Mouse (Mus musculus) heart, embryonic 14.5 days (tissue): Measurements from ENCODE around the gene Pth2r. TPM values are rescaled to one million over a fixed set of nuclear protein-coding genes. Genes with fewer than 3 reads are reported as not detected.

ENCODE experiments used
- ATAC-seq: fragments of 200-750 bp; cut with Nextera tagmentation; 2 replicates; pipeline ENCODE4 v1.8.0; 2017; ENCODE audit warnings: low read depth, moderate TSS enrichment; ENCODE audit not compliant: insufficient number of reproducible peaks, insufficient read depth, low FRiP score
- H3K27ac ChIP-seq, 2 experiments: fragments of 200-500 bp in 1 of 2; fragments of 300-500 bp in 1 of 2; sonication (generic) in 1 of 2; replicated peaks in 1 of 2; 2 replicates each; pipeline ENCODE4 v1.5.1; 2012 to 2014; ENCODE audit warnings: low read depth in 2 of 2, low read length in 2 of 2, control low read depth in 1 of 2, mild to moderate bottlenecking in 1 of 2, mixed read lengths in 1 of 2; ENCODE audit not compliant: control insufficient read depth in 1 of 2, insufficient read depth in 1 of 2
- H3K27me3 ChIP-seq: fragments of 300-500 bp; sonication (generic); 2 replicates; pipeline ENCODE4 v1.6.1; 2014; ENCODE audit warnings: mild to moderate bottlenecking, low read length, control low read depth; ENCODE audit not compliant: control insufficient read depth, insufficient read depth
- H3K36me3 ChIP-seq: fragments of 300-500 bp; sonication (generic); 2 replicates; pipeline ENCODE4 v1.6.1; 2014; ENCODE audit warnings: mild to moderate bottlenecking, control low read depth, low read length, mixed read lengths; ENCODE audit not compliant: control insufficient read depth, insufficient read depth
- H3K4me1 ChIP-seq, 2 experiments: fragments of 200-500 bp in 1 of 2; fragments of 300-500 bp in 1 of 2; sonication (generic) in 1 of 2; 2 replicates each; pipeline ENCODE4 v1.6.1; 2012 to 2014; ENCODE audit warnings: low read length in 2 of 2, control low read depth in 1 of 2, mixed read lengths in 1 of 2; ENCODE audit not compliant: control insufficient read depth in 2 of 2, insufficient read depth in 2 of 2
- H3K4me2 ChIP-seq: fragments of 300-500 bp; sonication (generic); 2 replicates; pipeline ENCODE4 v1.6.1; 2014; ENCODE audit warnings: mild to moderate bottlenecking, low read length
- H3K4me3 ChIP-seq, 2 experiments: fragments of 200-500 bp in 1 of 2; fragments of 300-500 bp in 1 of 2; sonication (generic) in 1 of 2; 2 replicates each; pipeline ENCODE4 v1.5.1; 2012 to 2014; ENCODE audit warnings: low read length in 2 of 2, mild to moderate bottlenecking in 2 of 2, control low read depth in 1 of 2, low read depth in 1 of 2, moderate library complexity in 1 of 2; ENCODE audit not compliant: control insufficient read depth in 1 of 2, insufficient read depth in 1 of 2
- H3K9ac ChIP-seq: fragments of 300-500 bp; sonication (generic); 2 replicates; pipeline ENCODE4 v1.6.1; 2014; ENCODE audit warnings: mild to moderate bottlenecking, low read length
- H3K9me3 ChIP-seq: fragments of 300-500 bp; sonication (generic); 2 replicates; pipeline ENCODE4 v1.6.1; 2016; ENCODE audit warnings: low read length, control low read depth; ENCODE audit not compliant: control insufficient read depth
- WGBS: fragments of 180-500 bp; shearing (Covaris S2); extraction: QIAGEN DNeasy Blood & Tissue Kit; methylation state at CpG from one replicate; pipeline ENCODE4 v1.1.7; 2014; 5-methylcytosine and 5-hydroxymethylcytosine counted together
- polyA plus RNA-seq: library from polyadenylated mRNA; unstranded; fragments of >200 nt; fragmentation: Nextera tagmentation; extraction: Ambion mirVana; gene quantifications from 2 replicates; pipeline ENCODE4 v1.2.1, GENCODE M21; 2014

Pth2r gene
- polyA plus RNA-seq, 1 experiment from 2014 or later = not detected

GRCm38 (mm10) chr1:65352979-65353378 is 71.1 kb downstream of the Pth2r start:
- WGBS = 68% methylated on average over 2 of the region's 2 CpGs

GRCm38 (mm10) chr1:65354153-65354552 is 72.3 kb downstream of the Pth2r start:
- no peak overlapping the region for H3K27ac ChIP-seq
- H3K9me3 ChIP-seq = no peaks in the 10 kb centered on the region
- no peaks in the 10 kb centered on the region for H3K4me1 ChIP-seq
- no peak for ATAC-seq
- H3K36me3 ChIP-seq = no peaks in the 10 kb centered on the region
- no peaks in the 10 kb centered on the region for H3K27me3 ChIP-seq
- H3K4me3 ChIP-seq = no peak overlapping the region
- no peak overlapping the region for H3K9ac ChIP-seq
- no peak overlapping the region for H3K4me2 ChIP-seq

More at GRCm38 (mm10) chr1:65352979-65353378, 71.1 kb downstream of the Pth2r start:
- Histone ChIP-seq H3K4me1 (no peaks in the 10 kb centered on the region), H3K9me3 (no peaks in the 10 kb centered on the region), H3K4me2 (no peak overlapping the region), H3K4me3 (no peak overlapping the region), H3K27me3 (no peaks in the 10 kb centered on the region), H3K27ac (no peak overlapping the region), H3K36me3 (no peaks in the 10 kb centered on the region), H3K9ac (no peak overlapping the region)
- ATAC-seq = no peak

- ATAC-seq = no peak
- Histone ChIP-seq H3K4me2 (no peak overlapping the region), H3K9ac (no peak overlapping the region), H3K36me3 (no peaks in the 10 kb centered on the region), H3K27ac (no peak overlapping the region), H3K4me3 (no peak overlapping the region), H3K27me3 (no peaks in the 10 kb centered on the region), H3K9me3 (no peaks in the 10 kb centered on the region), H3K4me1 (no peaks in the 10 kb centered on the region)
- WGBS = 31% methylated on average over 15 of the region's 15 CpGs
These were observed 106.5 kb downstream of the Pth2r start for GRCm38 (mm10) chr1:65388328-65388727.

GRCm38 (mm10) chr1:65389621-65390020 is 107.8 kb downstream of the Pth2r start:
- ATAC-seq = no peak
- Histone ChIP-seq H3K4me3 (no peak overlapping the region), H3K27me3 (no peaks in the 10 kb centered on the region), H3K9me3 (no peaks in the 10 kb centered on the region), H3K9ac (no peak overlapping the region), H3K4me1 (no peaks in the 10 kb centered on the region), H3K36me3 (no peaks in the 10 kb centered on the region), H3K27ac (no peak overlapping the region), H3K4me2 (no peak overlapping the region)
- WGBS = 96% methylated on average over 15 of the region's 15 CpGs

- no peak overlapping the region for H3K27ac ChIP-seq
- 69% methylated on average over 5 of the region's 5 CpGs for WGBS
These were observed 125.6 kb downstream of the Pth2r start for GRCm38 (mm10) chr1:65407441-65407840.

GRCm38 (mm10) chr1:65420909-65421308 is 139.1 kb downstream of the Pth2r start:
- Histone ChIP-seq H3K4me1 (no peaks in the 10 kb centered on the region), H3K9ac (no peak overlapping the region), H3K36me3 (no peaks in the 10 kb centered on the region), H3K9me3 (no peaks in the 10 kb centered on the region), H3K4me3 (no peak overlapping the region), H3K27me3 (no peaks in the 10 kb centered on the region), H3K27ac (no peak overlapping the region), H3K4me2 (no peak overlapping the region)
- WGBS = 87% methylated on average over 2 of the region's 2 CpGs
- no peak for ATAC-seq

More at GRCm38 (mm10) chr1:65407441-65407840, 125.6 kb downstream of the Pth2r start:
- Histone ChIP-seq H3K4me1 (no peaks in the 10 kb centered on the region), H3K9me3 (0 out of 2 replicates have a peak, but pooled peaks cover 3% of the 10 kb centered on the region), H3K4me3 (no peak overlapping the region), H3K4me2 (no peak overlapping the region), H3K9ac (no peak overlapping the region), H3K27me3 (no peaks in the 10 kb centered on the region), H3K36me3 (no peaks in the 10 kb centered on the region)
- ATAC-seq = no peak

GRCm38 (mm10) chr1:65422501-65423010 is 140.7 kb downstream of the Pth2r start:
- Histone ChIP-seq H3K4me3 (no peak overlapping the region), H3K4me1 (no peaks in the 10 kb centered on the region), H3K27ac (no peak overlapping the region), H3K4me2 (no peak overlapping the region), H3K27me3 (no peaks in the 10 kb centered on the region), H3K9me3 (no peaks in the 10 kb centered on the region), H3K9ac (no peak overlapping the region), H3K36me3 (no peaks in the 10 kb centered on the region)
- no peak for ATAC-seq
